Mouse (Mus musculus): ENCODE data around the gene Jarid2.
A peak's percentile ranks its signal among the peaks of the same experiment; 100 is the strongest.

Jarid2 gene

GRCm38 (mm10) chr13:44784551-44784950 is 55.3 kb downstream of the Jarid2 start:
- DNase-seq = no peak

GRCm38 (mm10) chr13:44786291-44786690 is 57.0 kb downstream of the Jarid2 start:
- DNase-seq = peak; percentile 57

GRCm38 (mm10) chr13:44788352-44789125 is 59.3 kb downstream of the Jarid2 start:
- DNase-seq = no peak

- no peak for DNase-seq
Measured at GRCm38 (mm10) chr13:44789982-44790381, 60.7 kb downstream of the Jarid2 start.

GRCm38 (mm10) chr13:44792361-44792892 is 63.2 kb downstream of the Jarid2 start:
- DNase-seq = no peak

- peak; percentile 15 for DNase-seq
Measured at GRCm38 (mm10) chr13:44795891-44796290, 66.6 kb downstream of the Jarid2 start.

- peak; percentile 50 for DNase-seq
Measured at GRCm38 (mm10) chr13:44796775-44797174, 67.5 kb downstream of the Jarid2 start.

GRCm38 (mm10) chr13:44798280-44798679 is 69.0 kb downstream of the Jarid2 start:
- no peak for DNase-seq

GRCm38 (mm10) chr13:44799166-44799565 is 69.9 kb downstream of the Jarid2 start:
- DNase-seq = no peak

- no peak for DNase-seq
Measured at GRCm38 (mm10) chr13:44800059-44800458, 70.8 kb downstream of the Jarid2 start.

- DNase-seq = peak; percentile 77
Measured at GRCm38 (mm10) chr13:44804876-44805275, 75.6 kb downstream of the Jarid2 start.

- DNase-seq = no peak
Measured at GRCm38 (mm10) chr13:44808307-44808706, 79.0 kb downstream of the Jarid2 start.

GRCm38 (mm10) chr13:44811021-44811420 is 81.7 kb downstream of the Jarid2 start:
- DNase-seq = no peak

GRCm38 (mm10) chr13:44811601-44812000 is 82.3 kb downstream of the Jarid2 start:
- no peak for DNase-seq

GRCm38 (mm10) chr13:44812381-44812780 is 83.1 kb downstream of the Jarid2 start:
- no peak for DNase-seq

- DNase-seq = peak; percentile 69
Measured at GRCm38 (mm10) chr13:44819400-44819799, 90.1 kb downstream of the Jarid2 start.

GRCm38 (mm10) chr13:44822578-44822977 is 93.3 kb downstream of the Jarid2 start:
- DNase-seq = no peak

GRCm38 (mm10) chr13:44828903-44829302 is 99.6 kb downstream of the Jarid2 start:
- no peak for DNase-seq

GRCm38 (mm10) chr13:44832104-44832503 is 102.8 kb downstream of the Jarid2 start:
- DNase-seq = no peak

GRCm38 (mm10) chr13:44832866-44833265 is 103.6 kb downstream of the Jarid2 start:
- no peak for DNase-seq

GRCm38 (mm10) chr13:44833353-44833752 is 104.1 kb downstream of the Jarid2 start:
- DNase-seq = peak; percentile 51

GRCm38 (mm10) chr13:44837445-44837844 is 108.2 kb downstream of the Jarid2 start:
- no peak for DNase-seq

GRCm38 (mm10) chr13:44839866-44840835 is 110.9 kb downstream of the Jarid2 start:
- peak; percentile 93 for DNase-seq
